Mouse (Mus musculus) megakaryocyte, embryonic 14.5 days (primary cell): ENCODE results near the gene Gm29609. TPM values are rescaled to one million over a fixed set of nuclear protein-coding genes. Genes with fewer than 3 reads are reported as not detected.

Source experiments
- H3K27me3 ChIP-seq: replicated peaks from 2 replicates; pipeline ENCODE3; 2012; ENCODE audit warnings: inconsistent platforms
- H3K36me3 ChIP-seq: replicated peaks from 2 replicates; pipeline ENCODE3; 2012; ENCODE audit warnings: low read length, inconsistent platforms, mixed read lengths
- H3K4me1 ChIP-seq: 2 replicates; pipeline ENCODE4 v1.6.1; 2012; ENCODE audit warnings: inconsistent platforms
- H3K4me3 ChIP-seq: replicated peaks from 2 replicates; pipeline ENCODE3; 2012; ENCODE audit warnings: moderate library complexity, mild to moderate bottlenecking, inconsistent platforms
- H3K9me3 ChIP-seq: 2 replicates; pipeline ENCODE4 v1.6.1; 2012; ENCODE audit warnings: inconsistent platforms
- FLI1 ChIP-seq: IDR thresholded peaks from 2 replicates; pipeline ENCODE4 v1.6.1; 2012; ENCODE audit warnings: low read length, inconsistent platforms, mixed read lengths
- GATA1 ChIP-seq: IDR thresholded peaks from 3 replicates; pipeline ENCODE4 v1.6.1; 2012; ENCODE audit warnings: mixed read lengths, low read length, inconsistent platforms, borderline replicate concordance
- polyA plus RNA-seq: library from polyadenylated mRNA; stranded (reverse); fragments of >175 nt; gene quantifications from 2 replicates; pipeline ENCODE4 v1.2.3, GENCODE M21; 2012; ENCODE audit warnings: low replicate concordance; ENCODE audit not compliant: insufficient read depth

The Gm29609 gene
- polyA plus RNA-seq, 1 experiment, result 7.9 TPM

DNA sequence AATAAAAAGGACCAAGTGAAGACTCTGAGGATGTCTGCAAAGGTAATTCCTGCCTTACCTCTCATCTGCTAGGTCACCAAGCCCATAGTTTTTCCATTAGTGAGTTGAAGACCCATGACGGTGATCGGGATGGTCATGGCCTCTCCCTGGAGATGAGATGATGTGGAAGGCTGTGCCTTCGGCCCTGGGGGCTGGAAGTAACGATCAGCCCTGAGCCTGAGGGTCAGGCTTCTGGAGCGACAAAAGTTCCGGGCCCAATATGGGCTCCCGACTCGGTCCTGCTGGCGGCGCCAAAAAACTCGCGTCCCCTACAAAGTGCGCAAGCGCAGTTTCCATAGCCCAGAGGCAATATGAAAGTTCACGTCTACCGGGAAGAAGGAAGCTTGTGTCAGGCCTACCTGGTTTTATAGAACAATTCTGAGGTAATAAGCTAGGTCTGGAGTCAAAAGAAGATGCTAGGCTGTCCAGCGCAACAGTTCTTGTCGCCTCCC lies 71.7 kb downstream of the Gm29609 start, which contains the start of gene Slc30a3:
TSS of gene Slc30a3 (minus strand) at position 238 of the 491 bp plus-strand sequence.
- H3K4me3 ChIP-seq, result no peak within 1 kb of the TSS
- TF ChIP-seq GATA1 (no peak), FLI1 (no peak)
- no peaks in the 10 kb centered on the region for H3K36me3 ChIP-seq
- H3K4me1 ChIP-seq, result 0 out of 2 replicates have a peak, but pooled peaks cover 3% of the 10 kb centered on the region
- peaks cover 56% of the 10 kb centered on the region for H3K27me3 ChIP-seq
- 0 out of 2 replicates have a peak, but pooled peaks cover 3% of the 10 kb centered on the region for H3K9me3 ChIP-seq

DNA sequence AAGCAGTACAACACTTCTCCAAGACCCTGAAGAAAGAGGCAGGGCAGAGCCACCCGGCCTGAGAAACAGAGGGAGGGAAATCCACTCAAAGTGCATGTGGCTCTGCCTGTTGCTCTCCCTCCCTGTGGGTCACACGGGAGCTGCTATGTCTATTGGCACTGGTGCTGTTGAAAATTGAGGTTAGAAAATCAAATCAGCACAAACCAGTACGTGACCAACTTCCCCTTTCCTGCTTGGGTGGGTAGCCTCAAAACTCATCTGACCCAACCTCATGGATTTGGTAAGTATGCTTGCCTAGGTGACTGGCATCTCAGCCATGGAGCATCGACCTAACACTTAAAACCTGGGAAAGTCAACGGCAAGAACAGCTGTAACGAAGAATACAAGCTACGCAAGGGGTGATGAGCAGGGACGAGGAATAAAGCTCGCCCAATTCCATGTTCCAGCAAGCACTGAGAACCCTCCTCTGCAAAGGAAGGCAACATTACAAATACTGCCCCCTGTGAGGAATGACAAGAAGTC lies 73.8 kb downstream of the Gm29609 start, which contains the start of gene Dnajc5g:
TSS of gene Dnajc5g (plus strand) at position 472 of the 522 bp plus-strand sequence.
- TF ChIP-seq FLI1, result no peak
- TF ChIP-seq GATA1, result no peak
- Histone ChIP-seq H3K27me3 (peaks cover 60% of the 10 kb centered on the region), H3K4me3 (no peak within 1 kb of the TSS), H3K36me3 (no peaks in the 10 kb centered on the region), H3K9me3 (no peaks in the 10 kb centered on the region), H3K4me1 (0 out of 2 replicates have a peak, but pooled peaks cover 3% of the 10 kb centered on the region)

DNA sequence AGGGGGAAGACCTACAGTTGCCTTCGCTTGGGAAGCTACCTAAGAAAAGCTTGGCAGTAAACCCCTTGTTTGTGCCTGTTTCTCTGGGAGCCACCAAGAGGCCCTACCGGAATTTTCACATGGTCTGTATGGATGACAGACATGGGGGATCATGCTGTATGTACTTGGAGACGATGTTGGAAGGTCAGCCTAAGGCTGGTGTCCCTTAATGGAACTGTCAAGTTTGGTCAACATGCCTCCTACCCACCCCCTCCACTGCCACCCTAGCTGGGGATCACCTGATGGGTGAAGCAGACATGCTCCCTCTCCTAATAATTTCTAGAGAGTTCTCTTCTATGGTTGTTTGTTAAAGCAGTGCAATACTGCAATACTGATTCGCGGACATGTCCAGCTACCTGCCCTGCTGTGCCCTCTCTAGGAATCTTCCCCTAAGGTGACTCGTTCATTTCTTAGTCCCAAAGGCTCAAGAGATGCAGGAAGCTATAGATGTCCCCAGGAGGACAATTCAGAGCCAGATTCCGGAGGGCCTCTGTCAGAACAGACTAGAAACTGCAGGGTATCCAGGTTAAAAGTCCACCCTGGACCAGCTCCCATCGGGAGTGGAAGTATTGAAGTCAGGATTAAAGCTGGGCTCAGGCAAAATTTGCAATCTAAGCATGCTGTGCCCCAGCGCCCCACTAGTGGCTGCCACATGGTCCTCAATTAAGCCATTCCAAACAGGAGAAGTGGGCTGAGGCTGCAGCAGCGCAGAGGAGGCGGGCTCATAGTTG lies 83.8 kb downstream of the Gm29609 start:
- Histone ChIP-seq H3K9me3 (peaks cover 5% of the 10 kb centered on the region), H3K36me3 (no peaks in the 10 kb centered on the region), H3K27me3 (peaks cover 90% of the 10 kb centered on the region), H3K4me3 (peak overlapping the region; percentile 87), H3K4me1 (peaks cover 38% of the 10 kb centered on the region)
- TF ChIP-seq FLI1 (no peak), GATA1 (no peak)

DNA sequence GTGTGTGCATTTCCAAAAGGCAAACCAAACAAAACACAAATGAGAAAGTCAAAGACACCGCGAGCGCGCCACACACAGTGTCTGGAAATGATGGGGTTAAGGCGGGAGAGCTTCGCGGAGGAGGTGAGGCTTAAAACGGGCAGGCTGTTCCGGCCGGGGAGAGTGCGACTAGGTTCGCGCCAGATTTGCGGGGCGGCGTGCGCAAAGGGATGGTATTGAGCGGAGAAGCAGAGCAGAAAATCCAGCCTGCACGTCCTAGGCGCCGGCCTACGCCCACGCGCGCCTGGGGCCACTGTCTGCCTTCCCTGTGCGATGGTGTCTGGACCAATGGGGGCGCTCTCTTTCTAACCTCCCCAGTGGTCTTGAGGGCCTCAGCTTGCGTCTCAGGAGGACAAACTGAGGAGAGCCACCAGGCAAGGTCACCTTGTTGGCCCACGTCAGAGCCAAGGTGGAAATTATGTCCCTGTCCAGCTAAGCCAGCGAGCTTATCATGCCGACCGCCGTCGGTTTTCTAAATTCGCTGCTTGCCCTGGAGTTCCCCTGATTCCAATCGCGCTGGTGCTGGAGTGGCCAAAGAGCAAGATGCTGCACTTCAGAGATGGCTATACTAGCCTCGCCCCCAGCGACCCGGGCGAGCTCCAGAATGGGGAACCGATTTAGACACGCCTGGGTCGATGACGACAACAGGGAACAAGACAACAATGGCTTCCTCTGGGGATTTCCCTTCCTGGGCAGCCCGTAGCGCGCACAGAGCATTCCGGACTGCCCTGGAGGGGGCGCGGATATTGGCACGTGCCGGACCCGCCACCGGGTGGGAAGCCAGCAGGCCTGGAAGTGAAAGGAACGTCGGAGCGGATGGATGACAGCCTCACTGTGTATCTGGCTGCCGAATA lies 84.7 kb downstream of the Gm29609 start:
- Histone ChIP-seq H3K4me1 (peaks cover 38% of the 10 kb centered on the region), H3K27me3 (peaks cover 95% of the 10 kb centered on the region), H3K36me3 (no peaks in the 10 kb centered on the region), H3K4me3 (peak overlapping the region; percentile 87), H3K9me3 (peaks cover 5% of the 10 kb centered on the region)
- TF ChIP-seq FLI1 (no peak), GATA1 (no peak)

Other genes starting within 250 kb of the Gm29609 start
- gene Cgref1, start 234.3 kb downstream of the Gm29609 start, polyA plus RNA-seq, result not detected in 2 replicates
- gene Preb, start 219.6 kb downstream of the Gm29609 start, polyA plus RNA-seq, result 43.7 and 59.1 TPM in 2 replicates
- not detected in 2 replicates for gene Tcf23, start 211.2 kb downstream of the Gm29609 start, polyA plus RNA-seq
- 6.5 and 48.6 TPM in 2 replicates for gene Atraid, start 131.6 kb downstream of the Gm29609 start, polyA plus RNA-seq
- 5.0 and 8.2 TPM in 2 replicates for gene Slc5a6, start 131.0 kb downstream of the Gm29609 start, polyA plus RNA-seq
- 218 and 333 TPM in 2 replicates for gene Cad, start 125.1 kb downstream of the Gm29609 start, polyA plus RNA-seq
- gene Dnajc5g, start 73.6 kb downstream of the Gm29609 start, polyA plus RNA-seq, result not detected in 2 replicates
- gene Slc30a3, start 71.7 kb downstream of the Gm29609 start, polyA plus RNA-seq, result not detected in 2 replicates
- not detected in 2 replicates for gene Trim54, start 63.2 kb downstream of the Gm29609 start, polyA plus RNA-seq
- not detected in 2 replicates for gene Ucn, start 41.1 kb downstream of the Gm29609 start, polyA plus RNA-seq
- gene Mpv17, start 25.7 kb downstream of the Gm29609 start, polyA plus RNA-seq, result 9.4 and 46.6 TPM in 2 replicates
- 9.1 and 15.0 TPM in 2 replicates for gene Gtf3c2, start 233 bp upstream of the Gm29609 start, polyA plus RNA-seq
- gene Snx17, start 13.3 kb upstream of the Gm29609 start, polyA plus RNA-seq, result 5.4 and 54.1 TPM in 2 replicates
- 92.1 and 146 TPM in 2 replicates for gene Eif2b4, start 13.5 kb upstream of the Gm29609 start, polyA plus RNA-seq
- gene Zfp513, start 22.4 kb upstream of the Gm29609 start, polyA plus RNA-seq, result 34.2 and 67.1 TPM in 2 replicates
- gene Ppm1g, start 40.8 kb upstream of the Gm29609 start, polyA plus RNA-seq, result 188 and 232 TPM in 2 replicates
- 25.6 and 48.2 TPM in 2 replicates for gene Nrbp1, start 61.0 kb upstream of the Gm29609 start, polyA plus RNA-seq
- not detected in 2 replicates for gene Gm9970, start 61.3 kb upstream of the Gm29609 start, polyA plus RNA-seq
- gene Krtcap3, start 71.8 kb upstream of the Gm29609 start, polyA plus RNA-seq, result 0.48 TPM in 1 of 2 replicates, not detected in the other
- 8.8 and 19.3 TPM in 2 replicates for gene Ift172, start 111.2 kb upstream of the Gm29609 start, polyA plus RNA-seq
- gene Fndc4, start 116.2 kb upstream of the Gm29609 start, polyA plus RNA-seq, result not detected in 2 replicates
- not detected in 2 replicates for gene Gckr, start 117.5 kb upstream of the Gm29609 start, polyA plus RNA-seq